Mouse (Mus musculus) left cerebral cortex, postnatal 14 days (tissue): Measurements from ENCODE around the gene Lyrm1. TPM values are rescaled to one million over a fixed set of nuclear protein-coding genes. Genes with fewer than 3 reads are reported as not detected.
A peak's percentile ranks its signal among the peaks of the same experiment; 100 is the strongest.

Experiments used
- DNase-seq, 2 experiments: peaks; one replicate each; pipeline ENCODE4 v3.0.0; 2021 to 2022; ENCODE audit warnings: low spot score in 2 of 2, mixed read lengths in 1 of 2
- intact Hi-C: fragments of 180-260 bp; cut with DNase I; formaldehyde crosslinking; loops from one replicate; pipeline ENCODE4 v1.15.1; 2025
- total RNA-seq, 2 experiments: library from RNA; stranded (reverse); gene quantifications; 2 replicates each; pipeline ENCODE4 v1.2.3; 2021

Lyrm1 gene
- total RNA-seq, 2 experiments from 2014 or later: 8.9 to 11.7 TPM

GRCm38 (mm10) chr7:119879171-119879570, 16.5 kb upstream of the Lyrm1 start:
- no peak for DNase-seq
- intact Hi-C loops: no loop called here

- DNase-seq: no peak
- intact Hi-C loops: no loop called here
Measured at GRCm38 (mm10) chr7:119880345-119880744, 15.3 kb upstream of the Lyrm1 start.

DNA sequence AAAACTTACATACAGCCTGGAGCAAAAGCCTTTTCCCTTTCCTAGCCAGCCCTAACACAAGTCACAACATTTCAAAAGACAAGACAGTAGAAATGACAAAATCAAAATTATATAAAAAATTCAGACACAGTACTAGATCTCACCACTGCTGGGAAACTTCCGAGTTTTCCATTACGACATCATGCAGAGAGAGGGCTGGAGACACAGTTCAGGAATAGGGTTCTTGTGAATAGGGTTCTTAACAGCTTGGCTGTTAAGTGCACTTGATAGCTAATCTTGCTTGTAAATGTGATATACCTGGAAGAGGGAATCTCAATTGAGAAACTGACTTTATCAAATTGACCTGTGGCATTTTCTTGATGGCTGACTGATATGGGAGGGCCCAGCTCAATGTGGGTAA, 14.4 kb upstream of the Lyrm1 start:
- no peak for DNase-seq
- intact Hi-C loops: no loop called here

DNA sequence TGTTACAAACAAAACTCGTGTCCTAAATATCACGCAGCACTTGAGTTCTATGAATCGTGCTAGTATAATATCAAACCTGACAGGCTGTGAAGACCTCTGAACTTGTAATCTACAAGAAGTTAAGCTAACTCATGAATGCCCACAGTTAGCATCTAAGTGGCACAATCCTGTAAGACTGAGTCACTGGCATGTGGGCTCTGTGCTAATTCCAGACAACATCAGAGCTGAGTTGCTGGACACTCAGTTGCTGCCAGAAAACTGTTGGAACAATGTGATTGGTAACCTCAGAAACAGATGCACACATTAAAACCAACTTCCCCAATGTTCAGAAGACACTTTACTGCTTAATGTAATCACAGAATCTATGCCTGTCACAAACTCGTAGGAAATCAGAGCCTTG, 7.8 kb upstream of the Lyrm1 start:
- intact Hi-C loops: no loop called here
- DNase-seq: no peak

GRCm38 (mm10) chr7:119892198-119892597, 3.5 kb upstream of the Lyrm1 start:
- DNase-seq: no peak
- intact Hi-C loops: no loop called here

DNA sequence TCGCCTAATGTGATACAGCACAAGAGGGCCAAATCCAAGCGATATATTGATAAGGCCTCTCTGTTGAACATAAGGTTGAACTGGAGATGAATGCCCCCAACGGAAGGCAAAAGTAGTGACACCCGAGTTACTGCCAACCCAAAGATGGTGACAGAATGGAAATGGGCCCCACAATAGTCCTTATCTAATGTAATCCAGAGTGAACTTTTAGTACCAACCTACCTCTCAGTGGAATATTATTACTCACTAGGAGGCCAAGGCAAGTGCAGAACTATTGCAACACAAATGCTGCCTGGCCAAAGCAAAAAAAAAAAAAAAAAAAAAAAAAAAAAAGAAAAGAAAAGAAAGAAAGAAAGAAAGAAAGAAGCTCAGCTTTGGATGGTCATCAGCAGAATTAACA, 2.9 kb upstream of the Lyrm1 start:
- DNase-seq: no peak
- intact Hi-C loops: no loop called here

- intact Hi-C loops: no loop called here
- DNase-seq: no peak
Measured at GRCm38 (mm10) chr7:119894818-119895544, 680 bp upstream of the Lyrm1 start.

GRCm38 (mm10) chr7:119897521-119898109, 2.0 kb downstream of the Lyrm1 start:
- DNase-seq: no peak
- intact Hi-C loops: no loop called here

DNA sequence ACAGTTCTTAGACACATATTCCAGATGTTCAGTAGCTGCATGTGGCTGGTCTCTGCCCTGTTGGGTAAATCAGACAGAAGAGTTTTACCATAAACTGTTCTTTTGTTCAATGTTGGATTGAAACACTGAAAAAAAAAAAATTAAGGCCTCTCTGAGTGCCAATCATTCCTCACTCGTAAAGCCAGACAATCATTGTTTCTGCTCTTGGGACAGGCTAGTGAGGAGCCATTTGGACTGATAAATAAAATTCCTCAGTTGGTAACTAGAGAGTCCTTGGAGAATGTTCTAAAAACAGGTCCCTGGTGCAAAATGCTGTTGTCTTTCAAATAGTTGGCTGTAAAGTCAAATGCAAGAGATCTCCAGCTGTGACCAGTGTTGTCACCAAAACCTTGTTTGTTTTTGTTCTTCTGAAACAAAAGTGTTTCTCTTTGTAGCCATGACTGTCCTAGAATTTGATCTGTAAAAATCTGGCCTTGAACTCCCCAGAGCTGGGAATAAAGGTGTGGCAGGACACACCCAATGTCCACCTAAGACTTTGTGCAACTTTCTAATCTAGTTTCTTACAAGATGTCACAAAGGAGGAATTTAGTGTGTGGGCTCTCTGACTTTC, 2.7 kb downstream of the Lyrm1 start:
- no peak for DNase-seq
- intact Hi-C loops: no loop called here

DNA sequence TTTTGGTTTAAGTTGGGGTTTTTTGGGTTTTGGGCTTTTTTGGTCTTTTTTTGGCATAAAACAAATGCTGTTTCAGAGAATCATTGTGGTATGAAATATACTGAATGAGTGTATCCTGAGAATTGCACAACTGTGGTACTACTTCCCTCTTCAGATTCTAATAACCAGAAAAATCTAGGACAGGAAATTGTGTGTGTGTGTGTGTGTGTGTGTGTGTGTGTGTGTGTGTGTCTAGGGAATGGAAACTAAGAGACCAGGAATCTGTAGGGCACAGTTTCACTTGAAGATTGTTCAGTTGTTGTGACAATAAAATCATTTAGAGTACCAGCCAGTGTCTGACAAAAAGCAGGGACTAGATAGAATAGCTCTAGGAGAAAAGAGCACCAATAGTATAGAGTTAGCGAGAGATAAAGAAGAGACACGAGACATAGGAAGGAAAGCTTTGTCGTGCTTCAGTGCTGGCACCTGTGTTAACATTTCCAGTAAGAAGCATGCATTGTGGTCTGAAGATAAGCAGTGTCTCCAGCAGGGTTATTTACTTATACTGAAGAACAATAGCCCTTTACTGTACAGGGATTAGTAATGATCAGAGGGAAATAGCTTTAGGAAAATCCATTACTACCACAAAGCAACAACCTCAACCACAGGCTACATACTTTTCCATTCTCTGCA, 3.9 kb downstream of the Lyrm1 start:
- intact Hi-C loops: no loop called here
- no peak for DNase-seq

DNA sequence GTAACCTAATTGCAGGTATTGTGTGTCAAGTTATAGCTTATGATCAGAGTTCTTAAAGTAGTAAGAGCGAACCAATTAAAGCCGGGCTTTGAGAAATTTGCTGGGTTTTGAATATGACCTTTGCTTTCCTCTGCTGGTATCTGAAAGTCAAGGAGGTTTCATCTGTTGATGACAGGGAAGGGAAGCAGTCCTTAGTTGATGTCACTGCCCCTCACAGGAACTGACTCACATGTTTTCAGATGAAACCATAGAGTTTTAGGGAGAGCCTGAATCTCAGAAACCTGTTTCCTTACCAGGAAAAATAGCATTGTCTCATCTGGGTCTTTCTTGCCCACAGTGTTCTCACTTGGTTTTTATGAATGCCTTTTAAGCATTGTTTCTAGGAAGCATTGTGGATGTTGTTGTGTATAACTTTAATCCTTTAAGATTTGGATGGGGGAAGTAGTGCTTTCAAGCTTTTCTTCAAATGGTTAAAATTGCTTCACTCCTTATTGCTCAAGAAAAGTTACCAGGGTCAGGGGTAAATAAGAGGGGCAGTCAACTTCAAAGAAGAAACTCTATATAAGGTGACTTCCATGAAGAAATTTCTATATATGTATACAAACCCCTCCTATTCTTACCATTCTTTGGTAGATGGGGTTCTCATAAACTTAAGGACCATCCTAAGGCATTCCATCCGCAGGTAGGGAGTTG, 11.0 kb downstream of the Lyrm1 start:
- intact Hi-C loops: no loop called here
- no peak for DNase-seq

- intact Hi-C loops: no loop called here
- DNase-seq: no peak
Measured at GRCm38 (mm10) chr7:119911727-119912126, 16.1 kb downstream of the Lyrm1 start.

DNA sequence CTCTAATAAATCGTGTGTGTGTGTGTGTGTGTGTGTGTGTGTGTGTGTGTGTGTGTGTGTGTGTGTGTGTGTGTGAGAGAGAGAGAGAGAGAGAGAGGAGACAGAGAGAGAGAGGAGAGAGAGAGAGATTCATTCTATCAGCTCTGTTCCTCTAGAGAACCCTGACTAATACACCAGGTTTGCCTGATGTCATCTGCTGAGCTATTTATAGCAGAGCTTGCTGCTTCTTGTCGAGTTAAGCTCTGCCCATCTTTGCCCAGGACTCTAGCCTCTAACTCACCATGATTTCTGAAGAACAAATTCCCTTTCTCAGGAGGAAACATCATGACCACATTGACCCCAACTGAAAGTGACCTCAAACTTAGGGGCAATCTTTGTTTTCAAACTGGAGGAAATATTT, 24.8 kb downstream of the Lyrm1 start:
- DNase-seq: peak in 1 of 2 experiments; percentile 22
- intact Hi-C loops: no loop called here

- intact Hi-C loops: no loop called here
- no peak for DNase-seq
Measured at GRCm38 (mm10) chr7:119921054-119921453, 25.4 kb downstream of the Lyrm1 start.

GRCm38 (mm10) chr7:119928783-119929440, 33.3 kb downstream of the Lyrm1 start:
- DNase-seq: no peak
- intact Hi-C loops: no loop called here

GRCm38 (mm10) chr7:119936321-119936720, 40.7 kb downstream of the Lyrm1 start:
- no peak for DNase-seq

GRCm38 (mm10) chr7:119937036-119937435, 41.4 kb downstream of the Lyrm1 start:
- no peak for DNase-seq
- intact Hi-C loops: no loop called here

More at GRCm38 (mm10) chr7:119936321-119936720, 40.7 kb downstream of the Lyrm1 start:
- intact Hi-C loops: no loop called here

GRCm38 (mm10) chr7:119941569-119941968, 45.9 kb downstream of the Lyrm1 start:
- intact Hi-C loops: no loop called here
- no peak for DNase-seq

- intact Hi-C loops: no loop called here
- no peak for DNase-seq
Measured at GRCm38 (mm10) chr7:119954047-119954446, 58.4 kb downstream of the Lyrm1 start.
